Mouse (Mus musculus) retina, postnatal 1 day (tissue): ENCODE results near the gene Pold2.

Experiments
- DNase-seq: peaks from one replicate; pipeline ENCODE4 v3.0.0-alpha.2; 2012

Pold2 gene

DNA sequence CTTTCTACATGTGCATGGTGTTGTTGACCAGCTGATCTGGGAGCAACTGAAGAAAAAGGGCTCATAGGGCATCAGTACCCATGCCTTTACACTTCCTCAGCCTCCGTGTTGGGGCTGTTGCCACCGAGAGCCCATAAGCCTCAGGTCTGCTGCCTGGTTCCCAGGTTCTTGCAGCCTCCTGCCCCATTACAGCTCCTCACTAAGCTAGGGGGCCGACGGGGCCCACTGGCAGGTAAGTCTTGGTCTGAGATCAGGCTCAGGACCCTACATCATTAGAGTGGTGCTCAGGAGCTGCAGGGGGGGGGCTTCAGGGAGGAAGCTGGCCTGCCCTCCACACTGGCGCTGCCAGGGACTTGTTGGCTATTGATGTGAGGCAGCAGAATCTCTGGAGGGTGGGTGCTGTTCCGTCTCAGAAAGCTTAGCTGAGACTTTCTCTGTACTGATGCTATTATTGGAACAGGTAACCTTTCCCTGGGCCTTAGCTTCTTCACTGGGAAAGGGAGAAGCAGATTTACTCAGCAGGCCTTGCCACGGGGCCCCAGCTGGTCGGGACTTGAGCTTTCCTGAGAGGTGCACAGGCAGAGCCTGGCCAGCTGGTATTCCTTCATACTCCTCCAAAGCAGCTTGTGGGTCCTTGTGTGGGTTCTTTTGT lies 21.5 kb downstream of the Pold2 start:
- no peak for DNase-seq

- DNase-seq = peak; percentile 19
Observed at GRCm38 (mm10) chr11:5855902-5856301, 22.2 kb downstream of the Pold2 start.

DNA sequence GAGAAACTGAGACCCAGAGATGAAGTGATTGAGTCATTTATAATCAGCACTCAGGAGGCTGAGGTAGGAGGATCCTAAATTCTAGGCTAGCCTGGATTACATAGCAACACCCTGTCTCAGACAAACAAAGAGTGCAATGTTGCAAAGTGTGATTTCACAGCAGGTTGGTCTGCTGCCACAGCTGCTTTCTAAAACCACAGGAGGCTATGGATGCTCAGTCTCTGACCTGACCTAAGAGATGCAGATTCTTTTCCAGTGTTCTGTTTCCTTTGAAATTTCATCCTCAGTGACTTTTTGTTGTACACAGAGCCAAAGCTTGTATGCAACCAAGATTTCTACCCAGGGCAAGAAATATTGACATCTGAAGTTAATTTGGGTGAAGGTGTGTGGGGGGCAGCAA lies 22.6 kb downstream of the Pold2 start:
- DNase-seq = no peak

DNA sequence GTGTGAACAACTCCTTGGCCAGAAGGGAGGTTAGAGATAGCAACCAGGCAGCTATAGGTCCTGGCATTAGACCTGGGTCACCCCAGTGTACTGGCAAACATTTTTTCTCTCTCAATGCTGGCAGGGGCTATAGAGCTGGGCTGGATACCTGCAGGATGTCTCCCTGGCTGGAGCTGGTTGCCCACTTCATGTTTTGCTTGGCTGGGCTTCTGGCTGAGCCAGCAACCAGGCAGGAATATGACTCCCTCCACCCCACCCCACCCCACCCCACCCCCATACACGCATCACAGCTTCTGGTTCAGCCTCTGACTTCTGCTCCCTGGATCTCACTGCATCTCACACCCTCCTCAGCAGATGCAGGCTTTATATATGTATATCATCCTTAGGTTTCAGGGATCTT lies 25.8 kb downstream of the Pold2 start:
- DNase-seq = no peak

GRCm38 (mm10) chr11:5851021-5851736 lies 26.9 kb downstream of the Pold2 start:
- DNase-seq = no peak

DNA sequence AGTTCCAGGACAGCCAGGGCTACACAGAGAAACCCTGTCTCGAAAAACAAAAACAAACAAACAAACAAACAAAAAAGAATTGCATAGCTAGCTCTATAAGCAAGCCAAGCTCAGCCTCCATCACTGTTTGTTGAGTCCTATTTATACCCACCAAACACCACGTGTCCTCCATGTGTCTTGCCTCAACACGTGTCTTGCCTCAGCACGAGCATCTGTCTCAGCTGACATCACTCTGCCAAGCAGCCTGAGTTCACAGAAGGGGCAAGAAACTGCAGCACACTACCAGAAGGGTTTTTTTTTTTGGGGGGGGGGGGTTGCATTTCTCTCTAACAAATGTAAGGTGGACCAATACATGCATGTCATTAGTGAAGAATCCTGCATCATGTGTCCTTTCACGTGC lies 27.6 kb downstream of the Pold2 start:
- no peak for DNase-seq

DNA sequence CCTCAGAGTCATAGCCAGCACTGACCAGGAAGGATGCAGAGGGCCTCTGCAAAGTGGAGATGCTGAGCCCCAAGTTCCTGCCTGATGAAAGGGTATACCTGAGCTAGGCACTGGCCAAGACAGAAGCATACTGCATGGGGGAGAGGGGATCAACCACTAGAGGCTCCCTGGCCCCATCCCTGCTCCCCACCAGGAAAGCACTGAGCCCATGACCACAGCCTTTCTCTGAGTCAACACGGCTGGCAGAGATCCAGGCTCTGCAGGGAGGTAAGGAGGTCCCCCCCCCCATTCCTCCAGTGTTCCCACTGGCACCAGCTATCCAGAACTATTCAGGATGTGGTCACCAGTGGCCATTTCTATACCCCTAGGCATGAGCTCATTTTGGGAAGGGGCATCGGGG lies 28.8 kb downstream of the Pold2 start:
- peak; percentile 23 for DNase-seq

GRCm38 (mm10) chr11:5848741-5849140 lies 29.4 kb downstream of the Pold2 start:
- peak; percentile 22 for DNase-seq

DNA sequence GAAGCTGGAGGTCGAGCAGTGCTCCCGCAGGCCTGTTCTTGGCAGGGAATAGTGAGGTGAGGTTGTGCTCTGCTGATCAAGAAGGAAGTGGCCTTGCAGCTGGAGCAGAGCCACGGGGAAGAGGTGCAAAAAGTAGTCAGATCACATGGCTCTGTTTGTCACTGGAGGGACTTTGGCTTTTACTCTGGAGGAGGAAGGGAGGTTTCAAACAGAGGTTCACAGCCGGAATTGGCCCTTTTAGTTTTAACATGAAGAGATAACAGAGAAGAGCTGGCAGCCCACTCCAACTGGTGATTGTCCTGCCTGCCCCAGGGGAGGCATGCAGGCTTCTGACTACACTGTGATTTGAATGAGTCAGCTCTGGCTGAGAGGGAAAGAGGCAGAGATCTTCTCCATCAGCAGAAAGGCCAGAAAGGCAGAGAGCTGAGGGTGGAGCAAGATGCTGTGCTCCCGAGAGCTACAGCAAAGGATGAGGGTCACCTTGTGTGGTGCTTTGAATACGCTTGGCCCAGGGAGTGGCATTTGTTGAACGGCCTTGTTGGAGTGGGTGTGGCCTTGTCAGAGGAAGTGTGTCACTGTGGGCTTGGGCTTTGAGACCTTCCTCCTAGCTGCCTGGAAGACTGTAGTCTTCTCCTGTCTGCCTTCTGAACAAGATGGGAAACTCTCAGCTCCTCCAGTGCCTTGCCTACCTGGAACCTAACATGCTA lies 31.3 kb downstream of the Pold2 start:
- DNase-seq = no peak

GRCm38 (mm10) chr11:5843131-5843530 lies 35.0 kb downstream of the Pold2 start:
- no peak for DNase-seq

GRCm38 (mm10) chr11:5841751-5842150 lies 36.3 kb downstream of the Pold2 start:
- no peak for DNase-seq

GRCm38 (mm10) chr11:5840346-5840745 lies 37.7 kb downstream of the Pold2 start:
- DNase-seq = no peak

- peak; percentile 97 for DNase-seq
Observed at GRCm38 (mm10) chr11:5837251-5838246, 40.5 kb downstream of the Pold2 start, which contains the start of gene Polm. Gene Polm, minus strand, starts transcription at chr11:5838016.

- DNase-seq = peak; percentile 43
Observed at GRCm38 (mm10) chr11:5836126-5836525, 42.0 kb downstream of the Pold2 start.

GRCm38 (mm10) chr11:5835057-5835456 lies 43.0 kb downstream of the Pold2 start:
- DNase-seq = no peak

DNA sequence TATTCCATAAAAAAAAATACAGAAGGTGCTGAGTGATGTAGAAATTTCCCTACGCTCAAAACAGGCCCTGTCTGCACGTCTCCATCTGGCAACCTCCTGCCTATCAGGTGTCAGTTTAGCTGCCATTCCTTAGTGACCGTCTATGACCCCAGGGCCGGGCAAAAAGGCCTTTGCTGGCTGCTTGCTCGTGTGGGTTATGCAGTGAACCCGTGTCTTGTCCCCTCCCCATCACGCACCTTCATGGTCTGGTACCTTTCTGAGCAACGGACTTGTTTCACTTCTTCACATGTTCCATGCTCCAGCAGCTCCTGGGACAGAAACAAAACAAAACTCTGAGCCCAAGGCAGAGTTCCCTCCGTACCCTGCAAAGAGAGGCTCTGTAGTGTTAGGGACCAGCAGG lies 43.6 kb downstream of the Pold2 start:
- no peak for DNase-seq

DNA sequence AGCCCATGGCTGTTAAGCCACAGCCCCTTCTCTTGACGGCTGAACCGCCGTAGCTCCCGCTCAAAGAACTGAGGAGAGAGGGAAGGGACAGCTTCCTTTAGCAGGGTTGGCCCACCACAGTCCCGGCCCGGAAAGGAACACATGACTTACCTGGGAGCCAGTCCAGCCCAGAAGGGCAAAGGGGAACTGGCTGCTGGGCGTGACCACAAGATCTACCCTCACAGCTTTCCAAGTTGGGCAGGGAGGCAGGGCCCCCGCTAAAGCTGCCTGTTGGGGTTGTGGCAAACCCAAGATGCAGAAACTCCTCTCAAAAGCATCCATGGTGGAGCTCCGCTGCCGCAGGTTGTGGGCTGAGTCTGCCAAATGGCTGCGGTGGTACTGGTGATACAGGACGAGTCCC lies 48.8 kb downstream of the Pold2 start:
- no peak for DNase-seq

- no peak for DNase-seq
Observed at GRCm38 (mm10) chr11:5828509-5829191, 49.4 kb downstream of the Pold2 start.

DNA sequence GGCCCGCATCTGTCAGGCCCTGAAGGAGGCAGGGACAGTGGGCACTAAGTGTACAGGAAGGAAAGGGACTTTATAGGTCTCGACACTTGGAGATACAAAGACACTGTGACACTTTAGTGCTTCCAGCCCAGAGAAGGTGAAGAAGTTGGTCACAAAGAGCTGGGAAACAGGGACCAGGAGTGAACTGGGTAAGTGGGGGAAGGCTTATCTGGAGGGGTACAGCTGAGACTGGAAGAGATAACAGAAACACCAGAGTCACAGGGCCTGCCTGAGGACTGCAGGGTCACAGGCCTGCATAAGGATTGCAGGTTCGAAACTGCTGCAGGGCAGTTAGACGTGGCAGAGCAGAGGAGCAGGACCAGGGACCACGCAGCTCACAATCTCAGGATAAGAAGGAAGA lies 50.2 kb downstream of the Pold2 start:
- no peak for DNase-seq

- no peak for DNase-seq
Observed at GRCm38 (mm10) chr11:5825432-5825831, 52.7 kb downstream of the Pold2 start.
